8 mouse cellular contexts compared by ENCODE assay signal in the genomic region with DNA sequence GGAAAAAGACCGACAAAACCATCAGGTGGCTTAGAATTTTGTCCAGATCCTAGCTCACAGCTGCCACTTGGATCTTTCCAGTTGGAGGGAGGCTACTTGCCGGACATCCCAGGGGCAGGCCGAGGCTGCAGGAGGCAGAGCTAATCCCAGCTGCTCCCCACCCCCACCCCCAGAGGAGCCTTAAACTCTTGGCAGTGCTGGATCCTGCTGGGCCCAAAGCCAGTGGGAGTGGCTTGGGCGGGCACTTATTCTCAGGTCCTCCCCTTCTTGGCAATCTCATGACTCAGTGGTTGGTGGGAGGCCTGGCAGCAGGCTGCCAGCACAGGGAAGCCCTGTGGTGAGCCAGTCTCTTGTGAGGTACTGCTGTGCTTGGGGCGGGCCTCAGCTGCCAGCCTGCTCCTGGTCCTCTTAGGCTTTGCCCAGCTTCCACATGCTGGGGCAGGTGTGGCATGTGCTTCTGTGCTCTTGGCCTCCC. TPM values are rescaled to one million over a fixed set of nuclear protein-coding genes. Genes with fewer than 3 reads are reported as not detected.
DNase-seq lines count a peak whose midpoint lies in the region; ATAC-seq and TF ChIP-seq lines count a peak whose summit lies in the region.

No protein-coding gene starts in this region.

- no peaks in the 10 kb centered on the region for H3K9me3 ChIP-seq in megakaryocyte, embryonic 14.5 days

- no peak for TF ChIP-seq POLR2A in cortical plate, adult 2 months (IDR thresholded peaks at IDR 0.05; ENCODE audit: extremely low read depth, insufficient read depth, low read length)

- peak; percentile 97 for DNase-seq in adipocyte (ENCODE audit: low spot score)
- peak; percentile 86 for DNase-seq in gastrocnemius, postnatal 25 days
- DNase-seq in left cerebral cortex, postnatal 10 days (ENCODE audit: extremely low spot score in 1 of 2, low spot score in 2 of 2): peak; percentile 86 to 91
- DNase-seq in right cerebral cortex, postnatal 4 days: peak; percentile 82
- DNase-seq in c-Kit-positive CD71-positive TER-119-positive erythroid progenitor cells, embryonic 14.5 days (ENCODE audit: low spot score): no peak

- no peak overlapping the region for H3K4me3 ChIP-seq in cortical plate, adult 2 months (ENCODE audit: insufficient read depth, low read length)
- peak overlapping the region; percentile 83 for H3K4me3 ChIP-seq in megakaryocyte, embryonic 14.5 days (replicated peaks)

- intact Hi-C loops in left cerebral cortex, postnatal 10 days (cut with DNase I): no loop called here

- peaks cover 27% of the 10 kb centered on the region for H3K27me3 ChIP-seq in megakaryocyte, embryonic 14.5 days (replicated peaks)

- H3K36me3 ChIP-seq in megakaryocyte, embryonic 14.5 days (replicated peaks; ENCODE audit: low read length): no peaks in the 10 kb centered on the region

- peak; percentile 17 for ATAC-seq in inflammation-experienced regulatory T-cells, adult 6 months

- no peak for TF ChIP-seq CTCF in cortical plate, adult 2 months (IDR thresholded peaks at IDR 0.05; ENCODE audit: extremely low read depth, insufficient read depth, low read length)

- H3K27ac ChIP-seq in cortical plate, adult 2 months (ENCODE audit: insufficient read depth, low read length): peak overlapping the region; percentile 91

- peaks cover 24% of the 10 kb centered on the region for H3K4me1 ChIP-seq in cortical plate, adult 2 months (ENCODE audit: control insufficient read depth, insufficient read depth, low read length)
- H3K4me1 ChIP-seq in megakaryocyte, embryonic 14.5 days: peaks cover 81% of the 10 kb centered on the region

RNA-seq across cellular contexts. Expression of a gene that starts 10.8 kb away (rescaled TPM):
- 107 and 112 TPM in 2 replicates for polyA plus RNA-seq in cortical plate, adult 2 months (2012; rRNA removed)
- total RNA-seq in gastrocnemius, postnatal 25 days (2021): 10 to 100 TPM in 1 of 2 experiments, 1 to 10 TPM in 1; 8.3 to 11.6 TPM
- 1 to 10 TPM; 5.7 to 7.5 (median 5.9) TPM for polyA plus RNA-seq in inflammation-experienced regulatory T-cells, adult 6 months (2017; shearing (Covaris generic))
- total RNA-seq in left cerebral cortex, postnatal 10 days (2021): 100 to 1,000 TPM; 148 to 156 TPM
- polyA plus RNA-seq in megakaryocyte, embryonic 14.5 days (2012; ENCODE audit: insufficient read depth, low replicate concordance): 1.3 and 6.7 TPM in 2 replicates

RNA-seq across cellular contexts. Expression of a gene that starts 17.8 kb away (rescaled TPM):
- 0.79 TPM in 1 of 2 replicates, not detected in the other for polyA plus RNA-seq in cortical plate, adult 2 months (2012; rRNA removed)
- 1 to 10 TPM in 1 of 2 experiments, under 1 TPM in 1; 0.88 to 1.2 TPM for total RNA-seq in gastrocnemius, postnatal 25 days (2021)
- not detected for polyA plus RNA-seq in inflammation-experienced regulatory T-cells, adult 6 months (2017; shearing (Covaris generic))
- 1 to 10 TPM; 1.8 to 3.1 TPM for total RNA-seq in left cerebral cortex, postnatal 10 days (2021)
- polyA plus RNA-seq in megakaryocyte, embryonic 14.5 days (2012; ENCODE audit: insufficient read depth, low replicate concordance): not detected in 2 replicates

RNA-seq across cellular contexts. Expression of a gene that starts 27.0 kb away (rescaled TPM):
- polyA plus RNA-seq in cortical plate, adult 2 months (2012; rRNA removed): 1.8 and 2.0 TPM in 2 replicates
- 1 to 10 TPM in 1 of 2 experiments, under 1 TPM in 1; 0.54 to 1.0 TPM for total RNA-seq in gastrocnemius, postnatal 25 days (2021)
- polyA plus RNA-seq in inflammation-experienced regulatory T-cells, adult 6 months (2017; shearing (Covaris generic)): not detected
- total RNA-seq in left cerebral cortex, postnatal 10 days (2021): 1 to 10 TPM; 2.4 to 2.7 TPM
- polyA plus RNA-seq in megakaryocyte, embryonic 14.5 days (2012; ENCODE audit: insufficient read depth, low replicate concordance): 0.85 TPM in 1 of 2 replicates, not detected in the other

RNA-seq across cellular contexts. Expression of a gene that starts 39.5 kb away (rescaled TPM):
- polyA plus RNA-seq in cortical plate, adult 2 months (2012; rRNA removed): 0.06 and 0.08 TPM in 2 replicates
- not detected for total RNA-seq in gastrocnemius, postnatal 25 days (2021)
- polyA plus RNA-seq in inflammation-experienced regulatory T-cells, adult 6 months (2017; shearing (Covaris generic)): not detected
- not detected for total RNA-seq in left cerebral cortex, postnatal 10 days (2021)
- not detected in 2 replicates for polyA plus RNA-seq in megakaryocyte, embryonic 14.5 days (2012; ENCODE audit: insufficient read depth, low replicate concordance)

RNA-seq across cellular contexts. Expression of a gene that starts 55.8 kb away (rescaled TPM):
- polyA plus RNA-seq in cortical plate, adult 2 months (2012; rRNA removed): 37.2 and 38.8 TPM in 2 replicates
- total RNA-seq in gastrocnemius, postnatal 25 days (2021): 10 to 100 TPM; 25.1 to 25.8 TPM
- polyA plus RNA-seq in inflammation-experienced regulatory T-cells, adult 6 months (2017; shearing (Covaris generic)): 10 to 100 TPM; 17.7 to 22.1 (median 19.3) TPM
- 10 to 100 TPM; 38.8 to 38.9 TPM for total RNA-seq in left cerebral cortex, postnatal 10 days (2021)
- 16.4 and 20.2 TPM in 2 replicates for polyA plus RNA-seq in megakaryocyte, embryonic 14.5 days (2012; ENCODE audit: insufficient read depth, low replicate concordance)

Comparison
In these comparisons a context has a peak if more than half of its experiments do, and no peak if none do; other contexts are left out.
1. RNA of a gene that starts 10.8 kb away (polyA plus RNA-seq): 107 to 112 TPM in cortical plate, adult 2 months; 1.3 to 6.7 TPM in megakaryocyte, embryonic 14.5 days and 5.7 to 7.5 TPM in inflammation-experienced regulatory T-cells, adult 6 months; every median in the first group is over 10 times any median in the second.